Mouse (Mus musculus) heart, postnatal 25 days (tissue): ENCODE measurements around the gene Col4a1. TPM values are rescaled to one million over a fixed set of nuclear protein-coding genes. Genes with fewer than 3 reads are reported as not detected.
A peak's percentile ranks its signal among the peaks of the same experiment; 100 is the strongest.

Experiments used
- DNase-seq: peaks from one replicate; pipeline ENCODE4 v3.0.0; 2022; ENCODE audit warnings: low spot score
- intact Hi-C: fragments of 180-260 bp; cut with DNase I; formaldehyde crosslinking; loops from one replicate; pipeline ENCODE4 v1.15.1; 2025
- total RNA-seq, 2 experiments: library from RNA; stranded (reverse); gene quantifications; 2 replicates each; pipeline ENCODE4 v1.2.3; 2021

Gene Col4a1
- total RNA-seq, 2 experiments from 2014 or later: 537 to 622 TPM

DNA sequence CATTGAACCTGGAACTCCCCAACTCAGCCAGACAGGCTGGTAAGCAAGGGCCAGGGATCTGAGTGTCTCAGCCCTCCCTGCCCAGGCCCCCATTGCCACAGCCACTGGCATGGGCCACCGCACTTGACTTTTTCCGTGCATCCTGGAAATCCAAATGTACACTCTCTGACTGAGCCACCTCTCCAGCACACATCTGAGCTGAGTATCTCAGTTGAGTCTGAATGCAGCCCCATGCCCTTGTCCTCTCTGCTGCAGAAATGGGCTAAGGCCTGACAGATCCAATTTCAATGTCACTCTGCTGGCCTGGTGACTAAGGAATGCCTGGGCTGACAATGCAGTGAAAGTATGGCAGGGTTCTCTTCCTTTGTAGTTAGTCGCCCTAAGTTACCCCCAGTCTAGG is 114.6 kb downstream of the Col4a1 start:
- no peak for DNase-seq
- intact Hi-C loops: no loop called here

DNA sequence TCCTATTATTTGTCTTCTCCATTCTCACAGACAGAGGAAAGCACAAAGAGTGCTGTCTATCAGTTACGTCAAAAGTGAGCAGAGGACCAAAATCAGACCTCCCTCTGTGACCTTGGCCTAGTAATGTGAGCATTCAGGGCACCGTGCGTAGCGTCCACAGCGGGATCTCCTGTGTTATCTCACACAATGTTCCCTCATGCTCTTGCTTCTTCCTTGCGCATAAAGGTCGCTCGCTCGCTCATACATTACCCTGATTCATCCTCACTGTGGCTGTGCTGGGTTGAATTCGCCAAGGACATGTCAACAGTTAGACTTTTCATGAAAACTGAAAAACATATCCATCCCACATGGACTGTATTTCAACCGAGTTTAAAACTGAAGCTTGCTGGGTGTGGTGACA is 115.4 kb downstream of the Col4a1 start:
- intact Hi-C loops: no loop called here
- no peak for DNase-seq

DNA sequence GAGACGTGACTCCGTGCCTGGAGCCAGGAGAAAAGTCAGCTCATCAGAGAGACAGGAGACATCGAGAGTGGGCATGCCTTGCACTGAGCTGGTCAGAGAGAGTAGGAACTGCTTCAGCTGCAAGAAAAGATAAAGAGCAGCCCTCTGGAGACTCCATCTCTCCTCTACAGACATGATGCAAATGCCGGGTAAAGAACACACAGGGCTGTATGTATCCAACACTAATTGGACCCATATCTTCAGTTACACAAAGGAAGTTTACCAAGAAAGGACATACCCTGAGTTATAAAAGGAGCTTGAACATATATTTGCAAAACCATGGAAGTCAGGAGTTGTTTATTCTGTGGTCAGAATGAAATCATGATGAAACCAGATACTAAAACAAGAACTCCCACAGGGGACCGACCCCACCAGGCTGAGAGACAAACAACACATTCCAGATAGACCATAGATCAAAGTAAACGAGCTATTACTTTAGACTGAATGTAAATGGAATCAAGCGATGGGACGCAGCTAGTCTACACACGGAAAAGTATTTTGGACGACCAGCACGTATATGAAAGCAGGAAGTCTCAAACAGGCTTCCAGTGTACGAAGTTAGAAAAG is 119.8 kb downstream of the Col4a1 start:
- intact Hi-C loops: no loop called here

GRCm38 (mm10) chr8:11187581-11188271 is 124.9 kb downstream of the Col4a1 start:
- peak; percentile 28 for DNase-seq
- intact Hi-C loops: loop anchor here (1.0 to 2.0 kb wide), 3 partner anchors 613 to 772 kb away; no protein-coding TSS in a partner anchor

More for the DNA sequence above, 119.8 kb downstream of the Col4a1 start:
- no peak for DNase-seq

GRCm38 (mm10) chr8:11186456-11186855 is 126.2 kb downstream of the Col4a1 start:
- intact Hi-C loops: loop anchor here (2.0 kb wide), 1 partner anchor 748 kb away; no protein-coding TSS in a partner anchor
- DNase-seq: no peak

DNA sequence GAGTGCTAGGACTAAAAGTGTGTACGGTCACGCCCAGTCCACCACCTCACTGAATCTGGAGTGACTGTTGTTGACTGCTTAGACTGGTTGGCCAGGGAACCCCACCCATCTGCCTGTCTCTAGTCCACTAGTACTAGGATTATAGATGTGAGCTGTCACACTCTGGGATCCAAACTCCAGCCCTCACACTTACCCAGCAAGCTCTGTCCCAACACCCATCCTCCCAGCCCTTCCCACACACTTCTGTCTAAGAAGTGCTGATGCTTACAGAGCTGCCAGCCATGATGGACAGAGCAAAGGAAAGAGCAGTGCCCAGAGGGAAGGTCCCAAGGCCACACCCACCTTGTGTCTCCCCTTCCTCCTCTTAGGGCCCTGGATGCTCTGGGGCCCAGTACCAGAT is 127.0 kb downstream of the Col4a1 start:
- no peak for DNase-seq
- intact Hi-C loops: loop anchor here (2.0 kb wide), 1 partner anchor 747 kb away; no protein-coding TSS in a partner anchor

- DNase-seq: peak; percentile 45
- intact Hi-C loops: no loop called here
Measured at GRCm38 (mm10) chr8:11183611-11184031, 129.0 kb downstream of the Col4a1 start.

- no peak for DNase-seq
- intact Hi-C loops: no loop called here
Measured at GRCm38 (mm10) chr8:11182606-11183005, 130.0 kb downstream of the Col4a1 start.

DNA sequence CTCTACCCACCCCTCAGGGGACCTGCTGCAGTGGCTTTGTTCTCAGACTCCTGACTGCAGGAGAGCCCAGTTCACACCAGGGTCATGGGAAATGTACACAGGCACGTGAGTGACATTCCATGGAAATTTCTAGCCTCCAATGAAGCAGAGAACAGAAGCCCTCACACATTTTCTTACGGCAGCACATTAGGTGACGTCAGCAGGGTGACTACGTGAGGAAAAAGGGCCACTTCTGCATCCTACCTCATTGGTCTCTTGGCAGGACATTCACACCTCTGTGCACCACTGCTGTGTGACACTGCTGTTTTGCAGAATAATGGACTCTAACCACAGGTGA is 130.5 kb downstream of the Col4a1 start:
- DNase-seq: no peak
- intact Hi-C loops: no loop called here

GRCm38 (mm10) chr8:11181420-11182147 is 131.0 kb downstream of the Col4a1 start:
- DNase-seq: no peak
- intact Hi-C loops: no loop called here

GRCm38 (mm10) chr8:11179869-11180268 is 132.8 kb downstream of the Col4a1 start:
- DNase-seq: no peak
- intact Hi-C loops: loop anchor here (10.0 kb wide), 1 partner anchor 295 kb away; no protein-coding TSS in a partner anchor

DNA sequence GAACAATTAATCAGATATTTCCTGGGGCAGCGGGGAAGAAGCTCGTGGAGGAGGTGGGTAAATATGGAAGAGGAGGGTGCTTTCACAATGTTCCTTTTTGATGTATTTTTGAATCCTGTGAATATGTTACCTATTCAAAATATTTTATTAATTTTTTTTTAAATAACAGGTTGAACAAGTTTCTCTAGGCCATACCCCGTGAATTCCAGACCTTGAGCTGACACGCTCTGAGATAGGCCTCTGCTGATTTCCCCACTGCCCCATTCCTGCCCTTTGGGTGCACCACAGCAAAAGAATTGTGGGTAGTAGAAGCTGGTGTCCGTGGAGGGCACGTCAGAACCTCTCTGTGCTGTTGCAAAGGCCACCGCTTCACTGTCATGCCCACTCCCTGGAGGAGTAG is 136.2 kb downstream of the Col4a1 start:
- intact Hi-C loops: loop anchor here (10.0 kb wide), 1 partner anchor 292 kb away; no protein-coding TSS in a partner anchor
- no peak for DNase-seq

GRCm38 (mm10) chr8:11173284-11174191 is 139.1 kb downstream of the Col4a1 start:
- peak; percentile 40 for DNase-seq
- intact Hi-C loops: loop anchor here (2.0 to 10.0 kb wide), 6 partner anchors 76 to 736 kb away; no protein-coding TSS in a partner anchor

DNA sequence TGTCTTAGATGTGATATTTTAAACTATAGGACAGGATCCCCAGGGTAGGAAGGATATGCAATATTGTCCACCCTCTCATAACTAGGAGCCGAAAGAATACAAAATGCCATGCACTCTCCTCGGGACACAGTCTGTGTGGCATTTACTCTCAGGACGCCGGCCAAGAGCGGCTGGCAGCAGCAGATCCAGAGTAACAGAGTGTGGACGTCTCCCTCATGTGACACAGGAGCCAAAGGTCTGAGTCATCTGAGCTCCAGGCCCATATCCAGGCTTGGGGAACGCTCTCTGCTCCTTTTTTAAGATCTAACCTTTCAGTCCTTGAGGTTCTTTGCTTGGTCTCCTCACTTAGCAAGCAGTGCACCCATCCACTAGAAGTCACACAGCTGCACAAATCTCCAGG is 141.1 kb downstream of the Col4a1 start:
- DNase-seq: peak; percentile 51
- intact Hi-C loops: loop anchor here (5.0 to 10.0 kb wide), 4 partner anchors 74 to 734 kb away; no protein-coding TSS in a partner anchor

DNA sequence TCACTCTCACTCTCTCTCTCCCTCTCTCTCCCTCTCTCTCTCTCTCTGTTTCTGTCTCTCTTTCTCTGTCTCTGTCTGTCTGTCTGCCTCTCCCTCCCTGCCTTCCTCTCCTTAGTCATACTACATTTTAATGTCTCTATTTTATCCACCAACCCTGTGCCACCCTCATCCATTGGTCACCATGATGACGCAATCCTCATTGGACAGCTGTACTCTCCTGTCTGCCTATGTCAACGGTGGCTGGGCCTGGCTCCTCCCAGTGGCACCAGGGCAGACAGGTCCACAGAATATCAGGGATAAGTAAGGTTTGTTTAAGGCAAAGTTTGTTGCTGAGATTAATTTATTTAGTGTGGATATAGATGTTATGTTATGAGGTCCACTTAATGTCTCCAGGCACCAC is 143.2 kb downstream of the Col4a1 start:
- DNase-seq: no peak
- intact Hi-C loops: no loop called here

DNA sequence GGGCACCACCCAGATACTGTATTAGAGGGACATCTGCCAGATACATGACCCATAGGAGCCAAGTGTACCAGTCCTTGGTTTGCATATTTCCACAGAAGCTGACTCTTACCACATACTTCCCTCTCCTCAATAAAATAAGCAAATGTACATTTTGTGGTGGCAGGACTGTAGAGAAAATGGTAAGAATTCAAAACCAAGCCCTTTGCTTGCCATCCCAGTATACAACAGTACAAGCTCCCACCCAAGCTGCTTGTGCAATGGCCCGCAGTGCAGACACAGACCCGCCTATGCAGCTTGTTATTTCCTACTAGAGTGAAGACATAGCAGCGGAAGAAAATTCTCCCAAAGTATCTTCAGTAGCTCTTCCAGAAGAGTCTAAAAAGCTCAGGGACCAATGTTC is 143.8 kb downstream of the Col4a1 start:
- DNase-seq: no peak
- intact Hi-C loops: no loop called here

DNA sequence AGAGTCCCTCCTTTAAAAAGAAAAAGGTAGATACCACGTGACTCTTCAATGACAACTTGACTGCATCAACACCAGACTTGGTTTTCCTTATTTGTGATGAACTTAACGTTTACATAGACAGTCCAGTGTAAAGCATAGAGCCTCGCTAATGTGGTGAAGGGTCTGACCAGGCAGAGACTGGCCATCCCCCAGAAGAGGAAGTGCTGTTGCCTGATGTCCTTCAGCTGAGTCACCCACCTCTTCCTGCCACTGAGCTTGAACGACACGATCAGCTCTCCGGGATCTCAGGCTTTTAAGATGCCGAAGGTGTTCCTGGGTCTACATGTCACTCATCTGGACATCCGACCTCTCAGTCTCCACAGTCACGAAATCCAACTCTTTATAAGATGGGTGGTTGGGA is 144.7 kb downstream of the Col4a1 start:
- no peak for DNase-seq
- intact Hi-C loops: no loop called here

- intact Hi-C loops: no loop called here
Measured at GRCm38 (mm10) chr8:11165592-11165991, 147.0 kb downstream of the Col4a1 start.

DNA sequence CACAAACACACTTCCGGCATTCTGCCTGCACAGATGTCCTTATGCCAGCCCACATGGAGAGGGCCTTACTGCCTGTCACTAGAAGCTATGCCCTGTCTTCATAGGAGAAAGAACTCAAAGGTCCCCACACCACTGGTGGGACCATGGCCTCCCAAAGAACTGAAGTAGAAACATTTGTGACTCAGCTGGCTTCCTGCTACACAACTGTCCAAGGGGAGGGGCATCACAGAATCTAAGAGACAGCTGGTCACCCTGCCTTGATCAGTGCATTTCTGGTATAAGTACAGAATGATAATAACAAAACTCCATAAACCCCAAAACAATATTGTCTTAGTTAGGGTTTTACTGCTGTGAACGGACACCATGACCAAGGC is 156.3 kb downstream of the Col4a1 start:
- DNase-seq: no peak
- intact Hi-C loops: no loop called here

More at GRCm38 (mm10) chr8:11165592-11165991, 147.0 kb downstream of the Col4a1 start:
- no peak for DNase-seq
